Mouse (Mus musculus) small intestine, adult 2 months (tissue): ENCODE results near the gene Hcn1. TPM values are rescaled to one million over a fixed set of nuclear protein-coding genes. Genes with fewer than 3 reads are reported as not detected.

Source experiments
- H3K27ac ChIP-seq: fragments of 200-500 bp; 2 replicates; pipeline ENCODE4 v1.5.1; 2012; ENCODE audit warnings: low read depth, low read length, control low read depth, inconsistent platforms; ENCODE audit not compliant: insufficient read depth
- H3K27me3 ChIP-seq: fragments of 200-500 bp; 2 replicates; pipeline ENCODE4 v1.6.1; 2012; ENCODE audit warnings: mild to moderate bottlenecking, moderate library complexity, low read length, inconsistent platforms; ENCODE audit not compliant: control insufficient read depth, insufficient read depth
- H3K36me3 ChIP-seq: fragments of 200-500 bp; 2 replicates; pipeline ENCODE4 v1.6.1; 2012; ENCODE audit warnings: mild to moderate bottlenecking, low read length, control low read depth, inconsistent platforms; ENCODE audit not compliant: control insufficient read depth, insufficient read depth
- H3K4me1 ChIP-seq: fragments of 200-500 bp; 2 replicates; pipeline ENCODE4 v1.6.1; 2012; ENCODE audit warnings: low read length, inconsistent platforms, mixed read lengths; ENCODE audit not compliant: control insufficient read depth, insufficient read depth, insufficient read length
- H3K4me3 ChIP-seq: fragments of 200-500 bp; 2 replicates; pipeline ENCODE4 v1.5.1; 2012; ENCODE audit warnings: low read depth, mild to moderate bottlenecking, control low read depth, inconsistent platforms, low read length, moderate library complexity
- CTCF ChIP-seq: fragments of 200-500 bp; IDR thresholded peaks from 2 replicates; pipeline ENCODE4 v1.5.1; 2012; ENCODE audit warnings: low read depth, mild to moderate bottlenecking, control low read depth, inconsistent platforms, low read length, moderate library complexity, mixed read lengths; ENCODE audit not compliant: insufficient replicate concordance, insufficient read length; ENCODE audit errors: extremely low read depth
- POLR2A ChIP-seq: fragments of 200-500 bp; IDR thresholded peaks from 2 replicates; pipeline ENCODE4 v1.6.1; 2012; ENCODE audit warnings: low read depth, mild to moderate bottlenecking, control low read depth, inconsistent platforms, low read length, moderate library complexity
- WGBS: fragments of 180-500 bp; shearing (Covaris S2); methylation state at CpG from one replicate; pipeline ENCODE4 v1.1.7; 2018; 5-methylcytosine and 5-hydroxymethylcytosine counted together
- polyA plus RNA-seq: library from polyadenylated mRNA; depleted of rRNA; stranded (reverse); fragments of >200 nt; gene quantifications from 2 replicates; pipeline ENCODE4 v1.2.3, GENCODE M21; 2012

Hcn1 gene
- polyA plus RNA-seq, 1 experiment: 0.16 TPM

GRCm38 (mm10) chr13:117724083-117724482, 122.0 kb downstream of the Hcn1 start:
- 70% methylated on average over 3 of the region's 3 CpGs for WGBS
- H3K36me3 ChIP-seq: no peaks in the 10 kb centered on the region

GRCm38 (mm10) chr13:117728393-117728792, 126.3 kb downstream of the Hcn1 start:
- H3K36me3 ChIP-seq: no peaks in the 10 kb centered on the region
- TF ChIP-seq POLR2A (no peak), CTCF (no peak)
- no peak overlapping the region for H3K27ac ChIP-seq
- no peaks in the 10 kb centered on the region for H3K27me3 ChIP-seq
- H3K4me3 ChIP-seq: no peak overlapping the region
- no peaks in the 10 kb centered on the region for H3K4me1 ChIP-seq
- 75% methylated on average over 2 of the region's 2 CpGs for WGBS

More at GRCm38 (mm10) chr13:117724083-117724482, 122.0 kb downstream of the Hcn1 start:
- no peaks in the 10 kb centered on the region for H3K4me1 ChIP-seq
- no peak overlapping the region for H3K27ac ChIP-seq
- H3K27me3 ChIP-seq: no peaks in the 10 kb centered on the region
- H3K4me3 ChIP-seq: no peak overlapping the region
- TF ChIP-seq CTCF (no peak), POLR2A (no peak)

GRCm38 (mm10) chr13:117732738-117733137, 130.6 kb downstream of the Hcn1 start:
- no peak overlapping the region for H3K4me3 ChIP-seq
- no peak overlapping the region for H3K27ac ChIP-seq
- TF ChIP-seq POLR2A: no peak
- no peak for TF ChIP-seq CTCF

GRCm38 (mm10) chr13:117744451-117744850, 142.3 kb downstream of the Hcn1 start:
- no peaks in the 10 kb centered on the region for H3K4me1 ChIP-seq
- no peak overlapping the region for H3K4me3 ChIP-seq
- H3K27ac ChIP-seq: no peak overlapping the region
- TF ChIP-seq POLR2A (no peak), CTCF (no peak)
- WGBS: 82% methylated on average over 3 of the region's 3 CpGs
- no peaks in the 10 kb centered on the region for H3K36me3 ChIP-seq
- H3K27me3 ChIP-seq: no peaks in the 10 kb centered on the region

More at GRCm38 (mm10) chr13:117732738-117733137, 130.6 kb downstream of the Hcn1 start:
- no peaks in the 10 kb centered on the region for H3K27me3 ChIP-seq
- H3K36me3 ChIP-seq: no peaks in the 10 kb centered on the region
- no peaks in the 10 kb centered on the region for H3K4me1 ChIP-seq

GRCm38 (mm10) chr13:117745173-117745572, 143.1 kb downstream of the Hcn1 start:
- WGBS: 31% methylated on average over 3 of the region's 3 CpGs
- no peaks in the 10 kb centered on the region for H3K36me3 ChIP-seq
- TF ChIP-seq CTCF (no peak), POLR2A (no peak)
- H3K27ac ChIP-seq: no peak overlapping the region
- no peaks in the 10 kb centered on the region for H3K4me1 ChIP-seq
- no peak overlapping the region for H3K4me3 ChIP-seq
- no peaks in the 10 kb centered on the region for H3K27me3 ChIP-seq

GRCm38 (mm10) chr13:117765487-117765886, 163.4 kb downstream of the Hcn1 start:
- Histone ChIP-seq H3K27me3 (no peaks in the 10 kb centered on the region), H3K4me3 (no peak overlapping the region), H3K27ac (no peak overlapping the region), H3K36me3 (no peaks in the 10 kb centered on the region), H3K4me1 (no peaks in the 10 kb centered on the region)
- WGBS: 73% methylated on average over 6 of the region's 6 CpGs
- TF ChIP-seq CTCF (no peak), POLR2A (no peak)

GRCm38 (mm10) chr13:117785376-117785775, 183.3 kb downstream of the Hcn1 start:
- TF ChIP-seq CTCF (no peak), POLR2A (no peak)
- no peaks in the 10 kb centered on the region for H3K36me3 ChIP-seq
- no peak overlapping the region for H3K4me3 ChIP-seq
- H3K27me3 ChIP-seq: no peaks in the 10 kb centered on the region
- WGBS: 56% methylated on average over 2 of the region's 2 CpGs
- H3K4me1 ChIP-seq: no peaks in the 10 kb centered on the region
- H3K27ac ChIP-seq: no peak overlapping the region

GRCm38 (mm10) chr13:117792861-117793260, 190.7 kb downstream of the Hcn1 start:
- Histone ChIP-seq H3K4me3 (no peak overlapping the region), H3K4me1 (no peaks in the 10 kb centered on the region), H3K27ac (no peak overlapping the region), H3K27me3 (no peaks in the 10 kb centered on the region), H3K36me3 (no peaks in the 10 kb centered on the region)
- WGBS: 57% methylated on average over 1 of the region's 1 CpGs
- no peak for TF ChIP-seq POLR2A
- TF ChIP-seq CTCF: no peak
